Mouse (Mus musculus) limb, embryonic 11.5 days (tissue): ENCODE measurements around the gene Gm49339. TPM values are rescaled to one million over a fixed set of nuclear protein-coding genes. Genes with fewer than 3 reads are reported as not detected.
"Not testable (repeated sequence)": the region's sequence is repeated elsewhere in the genome, so short reads cannot be mapped to it uniquely, and the experiment has no call there.

ENCODE experiments used
- ATAC-seq: fragments of 200-750 bp; cut with Nextera tagmentation; 2 replicates; pipeline ENCODE4 v1.8.0; 2017; ENCODE audit warnings: low read depth; ENCODE audit not compliant: insufficient number of reproducible peaks, low FRiP score, low TSS enrichment
- DNase-seq: peaks from one replicate; pipeline ENCODE4 v3.0.0-alpha.2; 2015; ENCODE audit warnings: low spot score
- H3K27ac ChIP-seq: fragments of 300-500 bp; sonication (generic); replicated peaks from 2 replicates; pipeline ENCODE4 v1.5.1; 2014; ENCODE audit warnings: low read depth, mild to moderate bottlenecking, low read length
- H3K27me3 ChIP-seq: fragments of 300-500 bp; sonication (generic); 2 replicates; pipeline ENCODE4 v1.6.1; 2014; ENCODE audit warnings: mild to moderate bottlenecking, low read length, mixed read lengths; ENCODE audit not compliant: control insufficient read depth, insufficient read depth
- H3K36me3 ChIP-seq: fragments of 300-500 bp; sonication (generic); 2 replicates; pipeline ENCODE4 v1.6.1; 2014; ENCODE audit warnings: mild to moderate bottlenecking, low read length, moderate library complexity, mixed read lengths; ENCODE audit not compliant: control insufficient read depth, insufficient read depth
- H3K4me1 ChIP-seq: fragments of 300-500 bp; sonication (generic); 2 replicates; pipeline ENCODE4 v1.6.1; 2014; ENCODE audit warnings: low read length, mixed read lengths; ENCODE audit not compliant: control insufficient read depth, insufficient read depth
- H3K4me2 ChIP-seq: fragments of 300-500 bp; sonication (generic); 2 replicates; pipeline ENCODE4 v1.6.1; 2014; ENCODE audit warnings: low read depth, mild to moderate bottlenecking, moderate library complexity; ENCODE audit not compliant: severe bottlenecking
- H3K4me3 ChIP-seq: fragments of 300-500 bp; sonication (generic); 2 replicates; pipeline ENCODE4 v1.5.1; 2014; ENCODE audit warnings: low read depth, low read length
- H3K9ac ChIP-seq: fragments of 300-500 bp; sonication (generic); 2 replicates; pipeline ENCODE4 v1.6.1; 2014; ENCODE audit warnings: mild to moderate bottlenecking, low read length
- H3K9me3 ChIP-seq: fragments of 300-500 bp; sonication (generic); 2 replicates; pipeline ENCODE4 v1.6.1; 2016; ENCODE audit warnings: low read length; ENCODE audit not compliant: control insufficient read depth
- WGBS: fragments of 180-500 bp; shearing (Covaris S2); extraction: QIAGEN DNeasy Blood & Tissue Kit; methylation state at CpG from one replicate; pipeline ENCODE4 v1.1.7; 2014; 5-methylcytosine and 5-hydroxymethylcytosine counted together
- polyA plus RNA-seq: library from polyadenylated mRNA; unstranded; fragments of >200 nt; fragmentation: Nextera tagmentation; extraction: Ambion mirVana; gene quantifications from 2 replicates; pipeline ENCODE4 v1.2.1, GENCODE M21; 2014

The Gm49339 gene
- polyA plus RNA-seq: 0.79 TPM in 1 of 2 replicates, not detected in the other

- H3K27me3 ChIP-seq, H3K4me1 ChIP-seq, H3K4me2 ChIP-seq, H3K4me3 ChIP-seq, ATAC-seq, H3K9me3 ChIP-seq, DNase-seq, H3K36me3 ChIP-seq, H3K27ac ChIP-seq, H3K9ac ChIP-seq: not testable (repeated sequence)
- WGBS: 97% methylated on average over 1 of the region's 3 CpGs
Observed at GRCm38 (mm10) chr10:51480397-51480796, at the start of gene Gm49339, which contains the start of gene Lilr4b. Gm49339 (plus strand) TSS chr10:51480612. Lilr4b (plus strand) TSS chr10:51480632.

- H3K4me3 ChIP-seq: no peak overlapping the region
- no peaks in the 10 kb centered on the region for H3K36me3 ChIP-seq
- DNase-seq: no peak
- H3K4me1 ChIP-seq: no peaks in the 10 kb centered on the region
- H3K27ac ChIP-seq: no peak overlapping the region
- no peaks in the 10 kb centered on the region for H3K9me3 ChIP-seq
- no peaks in the 10 kb centered on the region for H3K27me3 ChIP-seq
- ATAC-seq: no peak
- no peak overlapping the region for H3K4me2 ChIP-seq
- H3K9ac ChIP-seq: no peak overlapping the region
Observed at GRCm38 (mm10) chr10:51432940-51433339, 47.5 kb upstream of the Gm49339 start.

- no peak overlapping the region for H3K4me3 ChIP-seq
Observed at GRCm38 (mm10) chr10:51435684-51436083, 44.7 kb upstream of the Gm49339 start.

GRCm38 (mm10) chr10:51451610-51452009 lies 28.8 kb upstream of the Gm49339 start:
- no peak overlapping the region for H3K9ac ChIP-seq
- WGBS: 87% methylated on average over 4 of the region's 4 CpGs
- ATAC-seq (no peak), DNase-seq (no peak)
- no peak overlapping the region for H3K27ac ChIP-seq
- no peaks in the 10 kb centered on the region for H3K4me1 ChIP-seq
- H3K4me2 ChIP-seq: no peak overlapping the region
- no peaks in the 10 kb centered on the region for H3K27me3 ChIP-seq
- H3K9me3 ChIP-seq: no peaks in the 10 kb centered on the region
- H3K36me3 ChIP-seq: no peaks in the 10 kb centered on the region
- H3K4me3 ChIP-seq: no peak overlapping the region

More at GRCm38 (mm10) chr10:51435684-51436083, 44.7 kb upstream of the Gm49339 start:
- Histone ChIP-seq H3K4me1 (no peaks in the 10 kb centered on the region), H3K36me3 (no peaks in the 10 kb centered on the region), H3K4me2 (no peak overlapping the region), H3K9ac (no peak overlapping the region), H3K9me3 (no peaks in the 10 kb centered on the region), H3K27me3 (no peaks in the 10 kb centered on the region), H3K27ac (no peak overlapping the region)
- WGBS: 83% methylated on average over 3 of the region's 3 CpGs
- ATAC-seq (no peak), DNase-seq (no peak)

- Histone ChIP-seq H3K4me1 (no peaks in the 10 kb centered on the region), H3K9ac (no peak overlapping the region), H3K27me3 (no peaks in the 10 kb centered on the region), H3K9me3 (no peaks in the 10 kb centered on the region), H3K4me2 (no peak overlapping the region), H3K27ac (no peak overlapping the region), H3K36me3 (no peaks in the 10 kb centered on the region), H3K4me3 (no peak overlapping the region)
- 77% methylated on average over 1 of the region's 1 CpGs for WGBS
- ATAC-seq: no peak
- no peak for DNase-seq
Observed at GRCm38 (mm10) chr10:51453616-51454298, 26.7 kb upstream of the Gm49339 start.

GRCm38 (mm10) chr10:51454365-51454764 lies 26.0 kb upstream of the Gm49339 start:
- no peak overlapping the region for H3K9ac ChIP-seq
- no peak overlapping the region for H3K4me3 ChIP-seq
- H3K9me3 ChIP-seq: no peaks in the 10 kb centered on the region
- no peaks in the 10 kb centered on the region for H3K36me3 ChIP-seq
- no peaks in the 10 kb centered on the region for H3K27me3 ChIP-seq
- WGBS: 65% methylated on average over 1 of the region's 1 CpGs
- no peak for DNase-seq
- no peak overlapping the region for H3K27ac ChIP-seq
- no peaks in the 10 kb centered on the region for H3K4me1 ChIP-seq
- H3K4me2 ChIP-seq: no peak overlapping the region
- no peak for ATAC-seq

GRCm38 (mm10) chr10:51455762-51456161 lies 24.6 kb upstream of the Gm49339 start:
- WGBS: 75% methylated on average over 1 of the region's 1 CpGs
- Histone ChIP-seq H3K4me1 (no peaks in the 10 kb centered on the region), H3K4me2 (no peak overlapping the region), H3K4me3 (no peak overlapping the region), H3K27ac (no peak overlapping the region), H3K9me3 (no peaks in the 10 kb centered on the region), H3K9ac (no peak overlapping the region), H3K36me3 (no peaks in the 10 kb centered on the region), H3K27me3 (no peaks in the 10 kb centered on the region)
- DNase-seq (no peak), ATAC-seq (no peak)

- no peak overlapping the region for H3K27ac ChIP-seq
- H3K4me1 ChIP-seq: no peaks in the 10 kb centered on the region
- DNase-seq (no peak), ATAC-seq (no peak)
- no peak overlapping the region for H3K4me2 ChIP-seq
- no peaks in the 10 kb centered on the region for H3K36me3 ChIP-seq
- WGBS: 82% methylated on average over 4 of the region's 4 CpGs
- no peak overlapping the region for H3K4me3 ChIP-seq
- H3K9me3 ChIP-seq: no peaks in the 10 kb centered on the region
- no peak overlapping the region for H3K9ac ChIP-seq
- no peaks in the 10 kb centered on the region for H3K27me3 ChIP-seq
Observed at GRCm38 (mm10) chr10:51456369-51456768, 24.0 kb upstream of the Gm49339 start.

- not testable (repeated sequence) for ATAC-seq, H3K36me3 ChIP-seq, H3K27me3 ChIP-seq, H3K27ac ChIP-seq, DNase-seq, H3K9ac ChIP-seq, H3K9me3 ChIP-seq, H3K4me1 ChIP-seq, H3K4me2 ChIP-seq, H3K4me3 ChIP-seq
- WGBS: 66% methylated on average over 4 of the region's 4 CpGs
Observed at GRCm38 (mm10) chr10:51463800-51464199, 16.6 kb upstream of the Gm49339 start.
